In the genomic region with DNA sequence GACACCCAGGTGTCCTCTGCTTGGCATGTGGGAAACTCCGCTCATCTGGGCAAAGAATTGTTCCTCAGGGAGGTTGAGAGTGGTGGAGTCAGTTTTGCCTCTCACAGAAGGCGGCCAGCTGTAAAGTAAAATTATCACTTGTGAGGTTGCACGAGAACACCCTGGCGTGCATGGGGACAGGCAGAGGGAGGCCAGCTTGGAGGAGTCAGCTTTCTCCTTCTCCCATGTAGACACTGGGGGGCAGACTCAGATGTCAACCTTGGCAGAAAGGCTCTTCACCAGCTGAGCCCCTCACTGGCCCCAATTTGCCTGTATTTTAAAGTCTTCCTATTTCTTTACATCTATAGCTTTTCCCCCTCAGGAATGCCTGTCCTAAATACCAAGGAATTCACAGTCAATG, we compare ENCODE assay signal across 22 mouse cellular contexts. TPM values are rescaled to one million over a fixed set of nuclear protein-coding genes. Genes with fewer than 3 reads are reported as not detected.
DNase-seq lines count a peak whose midpoint lies in the region; ATAC-seq and TF ChIP-seq lines count a peak whose summit lies in the region.
"Had no signal": no experiment of that assay in that cellular context is flagged by ENCODE, and none has a peak within 500 bp of the region (broad histone marks: within the 10 kb centered on the region; RNA-seq: fewer than 3 reads in every experiment).

No protein-coding gene starts in this region.

- H3K4me1 ChIP-seq in kidney, postnatal 0 days (replicated peaks; ENCODE audit: insufficient read depth, low read length): 0 out of 2 replicates have a peak, but pooled peaks cover 6% of the 10 kb centered on the region
- H3K4me1 ChIP-seq in lung, postnatal 0 days (ENCODE audit: insufficient read depth, low read depth, low read length): no peaks in the 10 kb centered on the region; the same call in 1 of the 2 replicates
- H3K4me1 ChIP-seq in neural tube, embryonic 15.5 days: no peaks in the 10 kb centered on the region

- intact Hi-C loops in gastrocnemius, adult 2 months (cut with DNase I): no loop called here

- ATAC-seq in kidney, postnatal 0 days (replicated peaks; ENCODE audit: low FRiP score, low read depth): no peak
- ATAC-seq in lung, postnatal 0 days: no peak
- ATAC-seq in neural tube, embryonic 15.5 days (ENCODE audit: low FRiP score): no peak
- ATAC-seq: CD4-positive, CD25-positive, alpha-beta regulatory T cell, adult 4 months; forebrain, postnatal 0 days; midbrain, embryonic 16.5 days had no signal

- 0 out of 2 replicates have a peak, but pooled peaks have one; percentile 13 for TF ChIP-seq CTCF in gastrocnemius, adult 2 months (IDR thresholded peaks at IDR 0.05)
- peak; percentile 34 for TF ChIP-seq CTCF in kidney, postnatal 0 days (IDR thresholded peaks at IDR 0.05; ENCODE audit: low read depth)
- peak; percentile 28; the same call in 1 of the 2 replicates for TF ChIP-seq CTCF in lung, postnatal 0 days (IDR thresholded peaks at IDR 0.05)

- 0 out of 2 replicates have a peak, but pooled peaks cover 3% of the 10 kb centered on the region for H3K36me3 ChIP-seq in kidney, postnatal 0 days (ENCODE audit: insufficient read depth, low read length)
- H3K36me3 ChIP-seq in lung, postnatal 0 days (ENCODE audit: insufficient read depth, low read length): no peaks in the 10 kb centered on the region
- no peaks in the 10 kb centered on the region for H3K36me3 ChIP-seq in neural tube, embryonic 15.5 days
- H3K36me3 ChIP-seq: heart, embryonic 15.5 days; hindbrain, embryonic 13.5 days; midbrain, embryonic 10.5 days; neural tube, embryonic 13.5 days had no signal

- 35% methylated on average over 4 of the region's 4 CpGs for WGBS in kidney, postnatal 0 days
- 51% methylated on average over 4 of the region's 4 CpGs for WGBS in lung, postnatal 0 days
- 59% methylated on average over 4 of the region's 4 CpGs for WGBS in neural tube, embryonic 15.5 days

- no peak overlapping the region for H3K9ac ChIP-seq in kidney, postnatal 0 days (ENCODE audit: low read depth, low read length)
- H3K9ac ChIP-seq in lung, postnatal 0 days (replicated peaks; ENCODE audit: low read depth): no peak overlapping the region
- H3K9ac ChIP-seq in neural tube, embryonic 15.5 days (replicated peaks): no peak overlapping the region
- H3K9ac ChIP-seq: forebrain, postnatal 0 days; heart, embryonic 15.5 days; hindbrain, embryonic 13.5 days; limb, embryonic 15.5 days; liver, embryonic 14.5 days; neural tube, embryonic 13.5 days had no signal

- no peak for DNase-seq in gastrocnemius, adult 2 months
- no peak for DNase-seq in gastrocnemius, postnatal 25 days
- peak; percentile 71 for DNase-seq in kidney, postnatal 0 days (ENCODE audit: low spot score)
- DNase-seq in kidney, adult 11 months: no peak
- no peak for DNase-seq in lung, postnatal 0 days (ENCODE audit: low spot score)
- no peak for DNase-seq in lung, postnatal 14 days
- DNase-seq: adrenal gland, postnatal 25 days; cerebellum, adult 9-10 months; forebrain, postnatal 0 days; gastrocnemius, postnatal 36 days; heart, postnatal 36 days; kidney, postnatal 14 days had no signal

- H3K4me2 ChIP-seq in kidney, postnatal 0 days (ENCODE audit: low read length): no peak overlapping the region
- no peak overlapping the region for H3K4me2 ChIP-seq in lung, postnatal 0 days (replicated peaks; ENCODE audit: low read depth, low read length)
- no peak overlapping the region for H3K4me2 ChIP-seq in neural tube, embryonic 15.5 days
- H3K4me2 ChIP-seq: heart, embryonic 15.5 days; hindbrain, embryonic 13.5 days; limb, embryonic 15.5 days; neural tube, embryonic 13.5 days had no signal

- no peak for TF ChIP-seq EP300 in lung, postnatal 0 days (IDR thresholded peaks at IDR 0.05)

- peak overlapping the region; percentile 57 for H3K27ac ChIP-seq in gastrocnemius, adult 2 months
- peak overlapping the region; percentile 42; the same call in 1 of the 2 replicates for H3K27ac ChIP-seq in kidney, postnatal 0 days
- no peak overlapping the region for H3K27ac ChIP-seq in lung, postnatal 0 days (ENCODE audit: low read length)
- no peak overlapping the region for H3K27ac ChIP-seq in neural tube, embryonic 15.5 days (replicated peaks)
- H3K27ac ChIP-seq: heart, embryonic 15.5 days; hindbrain, embryonic 13.5 days; limb, embryonic 15.5 days; liver, embryonic 14.5 days; midbrain, embryonic 10.5 days; neural tube, embryonic 13.5 days had no signal

- no peaks in the 10 kb centered on the region for H3K27me3 ChIP-seq in kidney, postnatal 0 days (ENCODE audit: insufficient read depth, low read length)
- H3K27me3 ChIP-seq in lung, postnatal 0 days (replicated peaks; ENCODE audit: insufficient read depth, low read length): no peaks in the 10 kb centered on the region
- no peaks in the 10 kb centered on the region for H3K27me3 ChIP-seq in neural tube, embryonic 15.5 days (replicated peaks)
- H3K27me3 ChIP-seq: heart, embryonic 15.5 days; hindbrain, embryonic 13.5 days; limb, embryonic 15.5 days; neural tube, embryonic 13.5 days had no signal

- no peaks in the 10 kb centered on the region for H3K9me3 ChIP-seq in kidney, postnatal 0 days (replicated peaks; ENCODE audit: low read length)
- no peaks in the 10 kb centered on the region for H3K9me3 ChIP-seq in lung, postnatal 0 days (ENCODE audit: low read length)
- no peaks in the 10 kb centered on the region for H3K9me3 ChIP-seq in neural tube, embryonic 15.5 days (replicated peaks)
- H3K9me3 ChIP-seq: heart, embryonic 15.5 days; hindbrain, embryonic 13.5 days; limb, embryonic 15.5 days; neural tube, embryonic 13.5 days had no signal

- no peak overlapping the region for H3K4me3 ChIP-seq in gastrocnemius, adult 2 months
- H3K4me3 ChIP-seq in kidney, postnatal 0 days (replicated peaks; ENCODE audit: low read depth, low read length): no peak overlapping the region
- H3K4me3 ChIP-seq in lung, postnatal 0 days (ENCODE audit: low read depth, low read length): no peak overlapping the region
- H3K4me3 ChIP-seq in neural tube, embryonic 15.5 days (replicated peaks): no peak overlapping the region
- H3K4me3 ChIP-seq: heart, embryonic 15.5 days; hindbrain, embryonic 13.5 days; limb, embryonic 15.5 days; midbrain, embryonic 10.5 days; myocyte; neural tube, embryonic 13.5 days had no signal

RNA-seq across cellular contexts. Expression of a gene that starts 35.3 kb away (rescaled TPM):
- total RNA-seq in gastrocnemius, adult 2 months (2021): 100 to 1,000 TPM; 119 to 145 TPM
- total RNA-seq in gastrocnemius, postnatal 25 days (2021): 100 to 1,000 TPM in 1 of 2 experiments, 10 to 100 TPM in 1; 65.4 to 107 TPM
- polyA plus RNA-seq in kidney, postnatal 0 days (2015; fragmentation: Nextera tagmentation; extraction: Ambion mirVana): 26.9 and 30.5 TPM in 2 replicates
- polyA plus RNA-seq in lung, postnatal 0 days (2015; fragmentation: Nextera tagmentation; extraction: Ambion mirVana): 23.5 and 25.9 TPM in 2 replicates
- polyA plus RNA-seq in neural tube, embryonic 15.5 days (2015; fragmentation: Nextera tagmentation; extraction: Ambion mirVana): 16.9 and 24.6 TPM in 2 replicates
- polyA plus RNA-seq: CD4-positive, CD25-positive, alpha-beta regulatory T cell, adult 4 months had no signal

Comparison
In these comparisons a context has a peak if more than half of its experiments do, and no peak if none do; other contexts are left out.
1. H3K27ac ChIP-seq: peak in gastrocnemius, adult 2 months (single experiment) and kidney, postnatal 0 days (single experiment); none in lung, postnatal 0 days (single experiment) and neural tube, embryonic 15.5 days (single experiment).
2. Peak in every context shown above with its lines, with median percentiles within 50 percentile points of each other: CTCF ChIP-seq.